Mouse (Mus musculus) liver, embryonic 14.5 days (tissue): ENCODE results near the gene Kntc1. TPM values are rescaled to one million over a fixed set of nuclear protein-coding genes. Genes with fewer than 3 reads are reported as not detected.

ENCODE experiments used
- ATAC-seq: fragments of 200-750 bp; cut with Nextera tagmentation; 2 replicates; pipeline ENCODE4 v1.8.0; 2017; ENCODE audit warnings: moderate number of reproducible peaks, mild to moderate bottlenecking, moderate library complexity; ENCODE audit not compliant: insufficient read depth
- DNase-seq, 3 experiments: peaks; one replicate each; pipeline ENCODE4 v3.0.0-alpha.2; 2012 to 2013; ENCODE audit warnings: low read depth in 3 of 3, low spot score in 3 of 3
- H3K27ac ChIP-seq: fragments of 300-500 bp; sonication (generic); 2 replicates; pipeline ENCODE4 v1.5.1; 2014; ENCODE audit warnings: moderate library complexity, mild to moderate bottlenecking, control low read depth, inconsistent platforms
- H3K27me3 ChIP-seq: fragments of 300-500 bp; sonication (generic); 2 replicates; pipeline ENCODE4 v1.6.1; 2014; ENCODE audit warnings: mild to moderate bottlenecking, low read length, moderate library complexity; ENCODE audit not compliant: control insufficient read depth, insufficient read depth
- H3K36me3 ChIP-seq: fragments of 300-500 bp; sonication (generic); replicated peaks from 2 replicates; pipeline ENCODE4 v1.6.1; 2014; ENCODE audit warnings: low read depth; ENCODE audit not compliant: control insufficient read depth, insufficient read depth
- H3K4me1 ChIP-seq, 2 experiments: fragments of 200-500 bp in 1 of 2; fragments of 300-500 bp in 1 of 2; sonication (generic) in 1 of 2; replicated peaks; 2 replicates each; pipeline ENCODE4 v1.6.1; 2012 to 2014; ENCODE audit warnings: antibody characterized with exemption in 1 of 2, inconsistent platforms in 1 of 2, low read length in 1 of 2; ENCODE audit not compliant: control insufficient read depth in 2 of 2, insufficient read depth in 2 of 2
- H3K4me2 ChIP-seq: fragments of 300-500 bp; sonication (generic); 2 replicates; pipeline ENCODE4 v1.6.1; 2014; ENCODE audit warnings: low read depth, mild to moderate bottlenecking, control low read depth, moderate library complexity
- H3K4me3 ChIP-seq, 2 experiments: fragments of 200-500 bp in 1 of 2; fragments of 300-500 bp in 1 of 2; sonication (generic) in 1 of 2; 2 replicates each; pipeline ENCODE4 v1.5.1; 2012 to 2014; ENCODE audit warnings: low read depth in 2 of 2, low read length in 2 of 2, mild to moderate bottlenecking in 2 of 2, control low read depth in 1 of 2, inconsistent platforms in 1 of 2, moderate library complexity in 1 of 2; ENCODE audit not compliant: insufficient read depth in 1 of 2
- H3K9ac ChIP-seq: fragments of 300-500 bp; sonication (generic); replicated peaks from 2 replicates; pipeline ENCODE4 v1.6.1; 2014; ENCODE audit warnings: mild to moderate bottlenecking, control low read depth, moderate library complexity
- H3K9me3 ChIP-seq: fragments of 300-500 bp; sonication (generic); 2 replicates; pipeline ENCODE4 v1.6.1; 2016; ENCODE audit warnings: low read length, mixed read lengths; ENCODE audit not compliant: control insufficient read depth
- CTCF ChIP-seq: IDR thresholded peaks from 2 replicates; pipeline ENCODE4 v1.5.1; 2016; ENCODE audit warnings: antibody characterized with exemption, low read depth, control low read depth
- EP300 ChIP-seq: IDR thresholded peaks from 2 replicates; pipeline ENCODE4 v1.6.1; 2016; ENCODE audit warnings: antibody characterized with exemption, low read depth
- WGBS: fragments of 180-500 bp; shearing (Covaris S2); extraction: QIAGEN DNeasy Blood & Tissue Kit; methylation state at CpG from one replicate; pipeline ENCODE4 v1.1.7; 2014; ENCODE audit not compliant: insufficient replicate concordance; 5-methylcytosine and 5-hydroxymethylcytosine counted together
- polyA plus RNA-seq, 2 experiments: library from polyadenylated mRNA; depleted of rRNA in 1 of 2; stranded (reverse) in 1 of 2; unstranded in 1 of 2; fragments of >200 nt; fragmentation: Nextera tagmentation in 1 of 2; extraction: Ambion mirVana in 1 of 2; gene quantifications; 2 replicates each; pipeline versions ENCODE4 v1.2.1 to v1.2.3; 2012 to 2014

The Kntc1 gene
- polyA plus RNA-seq, 2 experiments, result 21.0 to 22.2 TPM

DNA sequence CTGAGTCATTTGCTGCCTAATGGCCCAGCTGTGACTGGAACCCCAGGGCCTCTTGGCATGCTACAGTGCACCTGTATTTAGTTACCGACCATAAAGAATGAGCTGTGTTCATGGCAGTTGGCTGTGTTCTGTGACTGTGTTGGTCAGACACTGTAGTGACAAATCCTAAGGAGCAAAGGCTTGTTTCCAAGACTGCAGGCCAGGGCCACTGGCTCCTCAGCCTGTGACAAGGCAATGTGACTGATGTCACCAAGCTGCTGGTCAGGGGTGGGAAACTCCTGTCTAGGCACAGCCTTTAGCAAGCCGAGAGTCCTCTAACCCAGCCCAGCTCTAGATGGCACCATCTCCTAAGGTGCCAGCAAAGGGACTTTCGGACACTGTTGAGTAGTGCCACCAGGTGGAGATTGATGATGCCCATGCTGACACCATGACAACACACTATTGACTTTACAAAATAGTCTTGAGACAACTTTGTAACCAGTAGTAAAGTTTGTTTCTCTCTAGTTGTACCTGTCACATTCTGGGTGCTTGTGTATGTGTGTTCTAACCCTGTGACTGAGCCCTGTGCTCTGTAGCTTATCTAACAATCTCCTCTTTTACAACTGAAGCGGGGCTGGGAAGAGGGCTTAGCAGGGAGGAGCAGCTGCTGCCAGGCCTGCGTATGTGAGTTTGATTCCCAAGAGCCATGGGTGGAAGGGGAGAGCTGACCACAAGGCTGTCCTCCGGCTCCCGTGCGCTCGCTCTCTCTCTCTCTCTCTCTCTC, 71.2 kb downstream of the Kntc1 start:
- Histone ChIP-seq H3K4me1 (no peaks in the 10 kb centered on the region), H3K27me3 (no peaks in the 10 kb centered on the region), H3K4me2 (no peak overlapping the region), H3K9me3 (no peaks in the 10 kb centered on the region), H3K9ac (no peak overlapping the region), H3K27ac (no peak overlapping the region), H3K36me3 (peaks cover 22% of the 10 kb centered on the region), H3K4me3 (no peak overlapping the region)
- peak in 1 of 3 experiments; percentile 10 for DNase-seq
- 83% methylated on average over 9 of the region's 9 CpGs for WGBS
- ATAC-seq, result no peak
- TF ChIP-seq CTCF (0 out of 2 replicates have a peak, but pooled peaks have one; percentile 42), EP300 (no peak)

DNA sequence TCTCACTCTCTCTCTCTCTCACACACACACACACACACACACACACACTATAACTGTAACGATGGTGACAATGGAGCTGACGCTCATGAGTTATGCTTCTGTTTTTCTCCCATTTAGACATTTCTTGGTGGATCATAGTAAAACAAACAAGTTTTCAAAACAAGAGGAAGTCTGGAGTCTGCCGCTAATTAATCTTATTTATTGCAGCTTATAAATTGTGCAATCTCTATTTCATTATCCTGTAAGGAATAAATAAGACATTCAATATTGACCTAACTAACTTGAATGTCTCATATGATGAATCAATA, 71.7 kb downstream of the Kntc1 start:
- H3K27ac ChIP-seq, result no peak overlapping the region
- H3K4me3 ChIP-seq, result no peak overlapping the region
- H3K36me3 ChIP-seq, result peaks cover 19% of the 10 kb centered on the region
- no peak overlapping the region for H3K4me2 ChIP-seq
- TF ChIP-seq CTCF, result no peak
- TF ChIP-seq EP300, result no peak
- H3K4me1 ChIP-seq, result no peaks in the 10 kb centered on the region
- no peaks in the 10 kb centered on the region for H3K9me3 ChIP-seq
- WGBS, result 84% methylated on average over 3 of the region's 3 CpGs
- H3K27me3 ChIP-seq, result no peaks in the 10 kb centered on the region
- H3K9ac ChIP-seq, result no peak overlapping the region
- ATAC-seq (no peak), DNase-seq (no peak)

DNA sequence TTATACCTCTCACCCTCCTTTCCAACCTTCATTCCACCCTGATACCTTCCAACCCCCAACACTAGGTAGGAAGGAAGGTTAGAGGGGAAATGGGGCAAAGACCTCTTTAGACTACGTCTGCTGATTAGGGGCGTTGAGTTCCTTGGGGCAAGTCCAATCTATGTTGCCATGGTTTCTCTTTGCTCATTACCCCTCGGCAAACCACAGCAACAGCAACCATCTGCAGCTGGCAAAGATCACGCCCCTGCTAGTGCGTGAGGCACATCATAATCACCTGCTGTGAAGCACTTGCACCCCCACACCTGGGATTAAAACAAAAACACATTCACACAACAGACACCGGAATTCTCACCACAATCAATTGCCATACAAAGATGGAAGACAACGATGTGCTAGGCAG, 73.2 kb downstream of the Kntc1 start:
- no peak overlapping the region for H3K4me2 ChIP-seq
- no peaks in the 10 kb centered on the region for H3K27me3 ChIP-seq
- no peak overlapping the region for H3K9ac ChIP-seq
- no peak overlapping the region for H3K4me3 ChIP-seq
- DNase-seq (no peak), ATAC-seq (no peak)
- no peak overlapping the region for H3K27ac ChIP-seq
- TF ChIP-seq CTCF, result no peak
- no peak for TF ChIP-seq EP300
- WGBS, result 77% methylated on average over 7 of the region's 7 CpGs
- no peaks in the 10 kb centered on the region for H3K9me3 ChIP-seq
- H3K4me1 ChIP-seq, result no peaks in the 10 kb centered on the region
- H3K36me3 ChIP-seq, result peaks cover 16% of the 10 kb centered on the region

DNA sequence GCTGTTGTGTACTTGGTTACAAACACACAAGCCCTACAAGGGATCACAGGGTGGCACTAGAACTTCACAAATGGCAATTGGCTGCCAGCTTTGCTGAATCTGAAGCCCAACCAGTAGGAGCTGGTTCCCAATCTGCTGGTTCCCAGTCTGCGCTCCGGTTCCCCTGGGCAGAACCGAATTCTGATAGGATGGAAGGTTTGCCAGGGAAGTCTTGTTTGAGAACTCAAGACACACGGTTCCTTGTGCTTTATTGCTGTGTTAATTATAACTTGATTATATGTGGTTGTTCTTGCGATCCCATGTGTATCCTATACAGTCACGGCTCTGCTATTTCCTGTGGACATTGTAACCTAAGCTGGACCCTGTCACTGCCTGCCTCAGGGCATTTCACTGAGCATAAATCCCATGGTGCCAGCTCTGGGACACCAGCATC, 78.2 kb downstream of the Kntc1 start:
- H3K4me3 ChIP-seq, result no peak overlapping the region
- DNase-seq (no peak), ATAC-seq (no peak)
- H3K27me3 ChIP-seq, result no peaks in the 10 kb centered on the region
- no peak overlapping the region for H3K27ac ChIP-seq
- no peaks in the 10 kb centered on the region for H3K9me3 ChIP-seq
- no peaks in the 10 kb centered on the region for H3K4me1 ChIP-seq
- TF ChIP-seq EP300 (no peak), CTCF (peak; percentile 40; the same call in 1 of the 2 replicates)
- no peaks in the 10 kb centered on the region; the same call in 1 of the 2 replicates for H3K36me3 ChIP-seq
- WGBS, result 67% methylated on average over 6 of the region's 6 CpGs
- H3K9ac ChIP-seq, result no peak overlapping the region
- H3K4me2 ChIP-seq, result no peak overlapping the region

DNA sequence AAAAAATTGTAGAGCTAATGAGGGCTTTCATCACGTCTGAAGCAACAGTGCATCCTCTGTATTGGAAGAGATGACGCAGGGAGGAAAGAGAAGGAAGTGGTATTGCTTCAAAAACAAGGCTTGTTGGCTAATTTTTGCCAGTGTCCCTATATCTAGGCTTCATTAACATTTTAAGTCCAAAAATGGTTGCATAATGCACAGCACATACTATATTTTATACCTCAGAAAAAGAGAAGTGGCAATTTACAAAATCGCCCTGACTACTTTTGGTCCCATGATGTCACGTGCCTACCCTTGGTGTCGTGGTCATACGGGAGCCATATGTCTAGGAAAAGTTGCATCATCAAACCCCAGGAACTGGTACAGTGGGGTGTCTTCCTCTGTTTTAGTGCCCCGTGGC, 82.8 kb downstream of the Kntc1 start:
- H3K27ac ChIP-seq, result no peak overlapping the region
- no peak overlapping the region for H3K9ac ChIP-seq
- ATAC-seq (no peak), DNase-seq (peak in 1 of 3 experiments; percentile 23)
- H3K9me3 ChIP-seq, result no peaks in the 10 kb centered on the region
- TF ChIP-seq EP300 (no peak), CTCF (no peak)
- H3K27me3 ChIP-seq, result no peaks in the 10 kb centered on the region
- WGBS, result 46% methylated on average over 7 of the region's 7 CpGs
- H3K4me1 ChIP-seq, result no peaks in the 10 kb centered on the region
- no peak overlapping the region for H3K4me2 ChIP-seq
- no peak overlapping the region for H3K4me3 ChIP-seq
- no peaks in the 10 kb centered on the region for H3K36me3 ChIP-seq
